Mouse (Mus musculus): ENCODE data around the gene Ift20.

DNA sequence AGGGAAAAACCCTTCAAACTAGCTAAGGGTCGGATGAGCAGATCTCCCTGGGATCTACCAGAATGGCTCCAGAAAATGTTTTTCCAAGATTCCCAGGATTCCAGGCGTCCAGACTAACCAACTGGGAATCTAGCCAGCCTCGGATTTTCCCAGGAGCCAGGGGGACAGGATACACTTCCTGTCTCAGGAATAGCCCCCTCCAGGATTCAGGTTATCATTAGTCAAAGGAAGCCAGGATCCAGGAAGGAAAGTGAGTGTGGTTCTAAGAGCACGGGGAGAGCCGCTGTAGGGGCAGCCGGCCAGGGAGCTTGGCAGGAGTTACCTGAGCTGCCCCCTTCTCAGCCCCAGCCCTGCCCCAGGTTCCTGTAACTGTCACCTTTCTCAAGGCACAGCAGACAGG is 5.1 kb upstream of the Ift20 start:
- TF ChIP-seq POLR2A (IDR thresholded peaks at IDR 0.05; ENCODE audit: control insufficient read depth, extremely low read depth, insufficient read depth, low read length, poor library complexity), result no peak
- TF ChIP-seq CTCF (IDR thresholded peaks at IDR 0.05; ENCODE audit: borderline replicate concordance, control insufficient read depth, extremely low read depth, insufficient read depth, low read length, poor library complexity), result no peak

All from thymus, adult 2 months (tissue).